ENCODE assay signal across 9 mouse cellular contexts in genomic region chr14:93381163-93381562, GRCm38 (mm10).
DNase-seq lines count a peak whose midpoint lies in the region; ATAC-seq lines count a peak whose summit lies in the region.
"Had no signal": no experiment of that assay in that cellular context is flagged by ENCODE, and none has a peak within 500 bp of the region (broad histone marks: within the 10 kb centered on the region; RNA-seq: fewer than 3 reads in every experiment).

No protein-coding gene starts in this region.

- H3K27me3 ChIP-seq in midbrain, embryonic 11.5 days (ENCODE audit: control insufficient read depth, insufficient read depth, low read length) = no peaks in the 10 kb centered on the region
- no peaks in the 10 kb centered on the region for H3K27me3 ChIP-seq in midbrain, embryonic 10.5 days (ENCODE audit: low read depth, poor library complexity, severe bottlenecking)
- H3K27me3 ChIP-seq in hindbrain, embryonic 12.5 days = no peaks in the 10 kb centered on the region

- H3K4me1 ChIP-seq in midbrain, embryonic 11.5 days (ENCODE audit: control insufficient read depth, insufficient read depth, low read length) = no peaks in the 10 kb centered on the region
- no peaks in the 10 kb centered on the region for H3K4me1 ChIP-seq in midbrain, embryonic 10.5 days
- no peaks in the 10 kb centered on the region for H3K4me1 ChIP-seq in hindbrain, embryonic 12.5 days

- WGBS in midbrain, embryonic 11.5 days = 52% methylated on average over 4 of the region's 4 CpGs
- 53% methylated on average over 4 of the region's 4 CpGs for WGBS in midbrain, embryonic 10.5 days
- WGBS in hindbrain, embryonic 12.5 days = 36% methylated on average over 4 of the region's 4 CpGs

- H3K36me3 ChIP-seq in midbrain, embryonic 11.5 days (ENCODE audit: control insufficient read depth, insufficient read depth, low read length) = no peaks in the 10 kb centered on the region
- H3K36me3 ChIP-seq in midbrain, embryonic 10.5 days = no peaks in the 10 kb centered on the region
- no peaks in the 10 kb centered on the region for H3K36me3 ChIP-seq in hindbrain, embryonic 12.5 days

- H3K4me2 ChIP-seq in midbrain, embryonic 11.5 days = no peak overlapping the region
- no peak overlapping the region for H3K4me2 ChIP-seq in hindbrain, embryonic 12.5 days (replicated peaks)

- H3K9ac ChIP-seq in midbrain, embryonic 11.5 days (ENCODE audit: low read length) = no peak overlapping the region
- H3K9ac ChIP-seq in hindbrain, embryonic 12.5 days = no peak overlapping the region
- H3K9ac ChIP-seq: liver, embryonic 14.5 days had no signal

- peak; percentile 76; the same call in 1 of the 2 replicates for ATAC-seq in midbrain, embryonic 11.5 days (ENCODE audit: low FRiP score)
- ATAC-seq in hindbrain, embryonic 12.5 days (ENCODE audit: low FRiP score) = peak; percentile 73
- ATAC-seq in inflammation-experienced regulatory T-cells, adult 6 months = no peak

- no peak overlapping the region for H3K27ac ChIP-seq in midbrain, embryonic 11.5 days (ENCODE audit: low read depth, low read length)
- H3K27ac ChIP-seq in midbrain, embryonic 10.5 days (replicated peaks) = no peak overlapping the region
- H3K27ac ChIP-seq in hindbrain, embryonic 12.5 days = peak overlapping the region; percentile 64
- H3K27ac ChIP-seq: liver, embryonic 14.5 days had no signal

- no peaks in the 10 kb centered on the region for H3K9me3 ChIP-seq in midbrain, embryonic 11.5 days (ENCODE audit: control insufficient read depth, low read length)
- H3K9me3 ChIP-seq in midbrain, embryonic 10.5 days (replicated peaks) = no peaks in the 10 kb centered on the region
- H3K9me3 ChIP-seq in hindbrain, embryonic 12.5 days (replicated peaks) = no peaks in the 10 kb centered on the region

- DNase-seq in cerebellum, adult 11-12 months = peak; percentile 23
- DNase-seq in cerebellum, adult 11 months = no peak
- DNase-seq in midbrain, embryonic 11.5 days (ENCODE audit: low spot score, missing footprints) = no peak
- no peak for DNase-seq in midbrain, embryonic 10.5 days (ENCODE audit: low spot score)
- DNase-seq in retina, adult 2 months (ENCODE audit: low read depth, low spot score) = peak; percentile 8
- DNase-seq in gastrocnemius, adult 18-20 months (ENCODE audit: low spot score) = no peak

- H3K4me3 ChIP-seq in midbrain, embryonic 11.5 days (ENCODE audit: low read depth, low read length) = no peak overlapping the region
- no peak overlapping the region for H3K4me3 ChIP-seq in midbrain, embryonic 10.5 days
- no peak overlapping the region for H3K4me3 ChIP-seq in hindbrain, embryonic 12.5 days

Comparison
In these comparisons a context has a peak if more than half of its experiments do, and no peak if none do; other contexts are left out.
1. DNase-seq: peak in cerebellum, adult 11-12 months (single experiment) and retina, adult 2 months (single experiment); none in cerebellum, adult 11 months (single experiment), midbrain, embryonic 11.5 days (single experiment), midbrain, embryonic 10.5 days (single experiment) and gastrocnemius, adult 18-20 months (single experiment).